Mouse (Mus musculus) adrenal gland, postnatal 4 days (tissue): ENCODE results near the gene Dydc1. TPM values are rescaled to one million over a fixed set of nuclear protein-coding genes. Genes with fewer than 3 reads are reported as not detected.
"Not testable (repeated sequence)": the region's sequence is repeated elsewhere in the genome, so short reads cannot be mapped to it uniquely, and the experiment has no call there.

Experiments used
- DNase-seq, 2 experiments: peaks; one replicate each; pipeline ENCODE4 v3.0.0; 2021 to 2022; ENCODE audit warnings: low spot score in 2 of 2, mixed read lengths in 2 of 2
- long read RNA-seq, 2 experiments: library from polyadenylated mRNA; stranded (forward); transcript quantifications; one replicate each; pipeline ENCODE4 v2.0.0; 2021
- total RNA-seq, 2 experiments: library from RNA; stranded (reverse); gene quantifications; 2 replicates each; pipeline ENCODE4 v1.2.3; 2021

Gene Dydc1
- under 1 TPM in 1 of 2 experiments, not detected in 1; 0.31 TPM for total RNA-seq
- long read RNA-seq, experiment 1 = 0 reads
- long read RNA-seq, experiment 2 = 0 reads

- peak; percentile 39 to 45 for DNase-seq
Measured at GRCm38 (mm10) chr14:41072229-41072943, at the start of gene Dydc1. TSS of gene Dydc1 (plus strand) at chr14:41072911.

DNA sequence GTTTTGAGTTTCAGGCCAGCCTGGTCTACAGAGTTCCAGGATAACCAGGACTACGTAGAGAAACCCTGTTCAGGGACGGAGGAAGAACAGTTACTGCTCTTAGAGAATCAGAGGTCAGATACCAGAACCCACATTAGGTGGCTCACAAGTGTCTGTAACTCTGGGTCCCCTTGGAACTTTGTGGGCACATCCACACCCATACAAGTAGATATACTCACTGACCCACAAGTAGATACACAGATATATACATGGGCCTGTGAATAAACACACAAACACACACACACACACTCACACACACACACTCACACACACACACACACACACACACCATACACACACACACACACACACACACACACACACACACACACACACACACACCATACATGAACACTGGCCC is 47.6 kb upstream of the Dydc1 start:
- DNase-seq = no peak

GRCm38 (mm10) chr14:41025594-41026284 is 47.0 kb upstream of the Dydc1 start:
- no peak for DNase-seq

DNA sequence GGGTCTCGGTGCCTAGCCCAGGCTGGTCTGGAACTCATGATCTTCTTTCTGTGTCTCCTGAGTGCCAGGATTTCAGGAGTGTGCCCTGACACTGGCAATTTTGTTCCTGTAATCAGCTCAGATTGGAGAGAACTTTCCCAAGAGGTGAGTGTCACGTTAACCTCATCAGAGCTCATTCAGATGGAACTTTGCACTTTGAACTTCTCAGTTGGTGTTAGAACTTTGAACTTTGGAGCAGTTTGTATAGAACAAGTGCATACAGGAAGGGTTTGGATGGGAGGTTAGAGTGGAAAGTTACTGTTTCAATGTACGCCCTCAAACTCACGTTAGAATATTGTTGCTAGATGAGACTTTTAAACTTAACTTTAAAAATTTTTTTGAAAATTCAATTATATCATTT is 43.4 kb upstream of the Dydc1 start:
- no peak for DNase-seq

DNA sequence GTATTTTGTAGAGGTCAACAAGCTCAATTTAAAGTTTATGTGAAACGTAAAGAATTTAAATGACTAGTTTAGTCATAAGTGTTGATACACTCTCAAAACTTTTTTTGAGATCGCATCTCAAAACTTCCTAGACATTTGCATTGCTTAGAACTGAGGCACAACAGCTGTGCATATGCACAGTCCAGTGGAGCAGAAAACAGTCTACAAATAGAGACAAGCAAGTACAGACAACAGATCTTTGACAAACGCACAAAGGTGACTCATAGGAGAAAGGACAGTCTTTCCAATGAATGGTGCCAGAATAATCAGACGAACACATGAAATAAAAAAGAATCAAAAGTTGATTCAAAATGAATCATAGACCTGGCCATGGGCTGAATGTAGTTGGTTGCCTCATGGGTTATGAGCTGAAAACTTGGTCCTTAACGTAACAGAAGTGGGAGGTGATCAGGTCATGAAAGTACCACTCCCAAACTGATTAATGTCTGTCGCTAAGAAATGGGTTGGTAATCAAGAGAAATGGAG is 41.7 kb upstream of the Dydc1 start:
- no peak for DNase-seq

GRCm38 (mm10) chr14:41033135-41034110 is 39.3 kb upstream of the Dydc1 start:
- DNase-seq = peak; percentile 38 to 49

GRCm38 (mm10) chr14:41035146-41035798 is 37.4 kb upstream of the Dydc1 start:
- peak in 1 of 2 experiments; percentile 10 for DNase-seq

DNA sequence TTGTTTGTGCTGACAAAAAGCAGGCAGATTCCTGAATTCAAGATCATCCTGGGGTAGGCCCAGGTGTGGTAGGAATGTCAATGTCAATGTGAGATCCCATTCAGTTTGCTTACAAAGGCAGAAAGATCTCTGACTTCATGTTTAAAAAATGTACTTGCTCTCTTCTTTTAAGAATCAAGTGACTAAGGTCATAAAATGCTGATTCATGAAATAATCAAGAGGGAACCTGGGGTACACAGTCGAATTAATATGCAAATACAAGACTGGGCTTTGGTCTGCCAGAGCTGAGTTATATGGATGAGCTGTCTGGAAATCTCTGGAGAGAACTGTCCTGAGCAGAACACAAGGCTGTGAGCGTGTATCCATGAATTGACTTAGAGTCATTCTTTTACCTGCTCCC is 25.3 kb upstream of the Dydc1 start:
- no peak for DNase-seq

DNA sequence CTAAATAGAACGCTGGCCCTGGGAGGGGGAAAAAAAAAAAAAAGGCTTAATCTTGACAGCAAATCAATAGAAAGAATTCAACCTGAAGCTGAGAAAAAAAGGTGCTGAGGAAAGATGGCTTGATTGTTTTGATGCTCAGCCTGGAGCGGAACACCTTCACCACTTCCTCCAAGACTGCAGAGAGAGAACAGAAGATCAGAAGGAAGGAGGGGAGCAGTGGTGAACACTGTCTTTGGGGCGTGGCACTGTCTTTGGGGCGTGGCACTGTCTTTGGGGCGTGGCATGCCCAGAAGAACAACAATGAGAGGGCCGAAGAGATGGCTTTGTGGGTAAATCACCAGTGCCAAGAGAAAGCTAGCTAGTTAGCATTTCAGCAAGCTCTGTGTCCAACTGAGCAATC is 22.2 kb upstream of the Dydc1 start:
- DNase-seq = no peak

DNA sequence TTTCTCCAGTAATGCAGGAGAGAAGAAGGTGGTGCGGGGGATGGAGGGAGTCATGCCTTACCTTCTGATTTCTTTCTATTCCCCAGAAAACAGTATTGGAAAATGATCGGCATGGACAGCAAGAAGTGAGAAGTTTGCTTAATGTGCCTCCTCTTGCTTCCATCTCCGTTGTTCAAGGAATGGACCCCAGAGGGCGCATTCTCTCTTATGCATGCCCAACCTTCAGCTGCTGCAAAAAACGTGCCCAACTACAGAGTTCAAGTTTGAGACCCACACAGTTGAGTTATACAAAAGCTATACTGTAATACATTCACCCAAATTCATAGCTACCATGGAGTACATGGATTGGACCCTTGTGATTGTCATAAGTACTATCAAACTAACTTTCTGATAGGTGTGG is 20.2 kb upstream of the Dydc1 start:
- no peak for DNase-seq

DNA sequence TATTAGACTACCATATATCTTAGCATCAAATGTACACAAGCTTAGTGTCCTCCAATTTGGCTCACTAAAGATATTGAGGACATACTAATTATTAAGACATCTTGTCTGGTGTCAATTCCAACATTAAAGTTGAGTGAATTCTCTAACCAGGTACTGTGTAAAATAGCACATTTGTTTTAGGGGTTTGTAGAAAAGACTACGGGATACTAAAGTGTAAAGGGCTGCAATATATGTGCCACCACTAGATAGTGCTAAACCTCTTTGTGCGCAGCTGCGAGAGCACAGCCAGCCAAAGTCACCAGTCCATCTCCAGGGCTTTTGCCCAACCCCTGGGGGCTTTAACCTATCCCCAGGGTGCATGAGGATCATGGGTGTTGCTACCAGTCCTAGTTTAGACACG is 19.5 kb upstream of the Dydc1 start:
- DNase-seq = not testable (repeated sequence)

DNA sequence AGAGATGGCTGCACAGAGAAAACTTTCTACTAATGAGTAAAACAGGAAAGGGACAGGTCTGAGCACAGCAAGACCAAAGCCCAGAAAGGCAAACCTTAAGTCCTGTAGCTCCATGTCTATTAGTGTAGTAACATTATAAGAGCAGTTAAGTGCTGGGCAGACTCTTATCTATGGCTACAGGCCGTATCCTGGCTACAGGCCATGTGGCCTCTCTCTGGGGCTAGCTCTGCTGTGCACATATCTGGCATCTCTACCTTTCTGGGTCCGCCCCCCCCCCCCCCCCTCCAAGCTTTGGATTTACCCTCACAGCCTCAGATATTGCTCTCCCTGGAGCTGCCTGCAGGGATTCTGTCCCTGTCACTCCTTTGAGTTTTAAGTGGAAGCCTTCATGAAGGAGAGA is 7.5 kb upstream of the Dydc1 start:
- no peak for DNase-seq

DNA sequence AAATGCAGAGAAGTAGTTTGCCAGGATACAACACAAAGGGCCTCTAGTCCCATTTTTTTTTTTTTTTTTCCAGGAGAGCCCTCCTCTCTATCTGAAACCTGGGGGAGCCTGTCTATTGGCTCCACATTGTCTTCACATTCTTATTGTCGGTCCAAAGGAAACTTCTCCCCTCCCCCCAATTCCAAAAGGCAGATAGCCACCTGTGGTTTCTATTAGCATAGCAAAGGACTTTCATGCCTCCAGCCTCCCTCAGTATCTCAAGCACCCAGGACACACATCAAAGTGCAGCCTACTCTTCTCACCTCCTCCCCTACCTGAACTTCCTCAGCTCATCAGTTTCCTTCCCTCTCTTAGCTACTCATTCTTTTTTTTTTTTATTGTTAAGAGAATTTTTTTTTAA is 6.3 kb upstream of the Dydc1 start:
- DNase-seq = no peak

GRCm38 (mm10) chr14:41069108-41069507 is 3.6 kb upstream of the Dydc1 start, which contains the start of gene Dydc2:
TSS of gene Dydc2 (minus strand) at chr14:41069208.
- no peak for DNase-seq

DNA sequence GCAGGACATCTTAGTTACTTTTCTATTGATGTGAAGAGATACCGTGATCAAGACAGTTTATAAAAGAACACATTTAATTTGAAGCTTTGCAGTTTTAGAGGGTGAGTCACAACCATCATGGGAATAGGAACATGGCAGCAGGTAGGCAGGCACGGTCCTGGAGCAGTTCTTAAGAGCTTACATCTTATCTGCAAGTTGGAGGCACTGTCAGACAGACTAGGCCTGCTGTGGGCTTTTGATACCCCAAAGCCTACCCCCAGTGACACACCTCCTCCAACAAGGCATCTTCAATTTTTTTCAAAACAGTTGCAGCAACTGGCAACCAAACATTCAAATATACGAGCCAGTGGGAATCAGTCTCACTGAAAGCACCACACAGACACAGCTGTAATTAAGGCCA is 2.4 kb upstream of the Dydc1 start:
- no peak for DNase-seq

GRCm38 (mm10) chr14:41072944-41073275 is 199 bp downstream of the Dydc1 start:
- no peak for DNase-seq

GRCm38 (mm10) chr14:41082408-41082807 is 9.7 kb downstream of the Dydc1 start:
- no peak for DNase-seq

- no peak for DNase-seq
Measured at GRCm38 (mm10) chr14:41087509-41087908, 14.8 kb downstream of the Dydc1 start.

GRCm38 (mm10) chr14:41090777-41091176 is 18.1 kb downstream of the Dydc1 start:
- DNase-seq = no peak

- no peak for DNase-seq
Measured at GRCm38 (mm10) chr14:41094114-41094513, 21.4 kb downstream of the Dydc1 start.
